Mouse (Mus musculus): ENCODE data around the gene Sorl1. TPM values are rescaled to one million over a fixed set of nuclear protein-coding genes. Genes with fewer than 3 reads are reported as not detected.

Gene Sorl1
- polyA plus RNA-seq, 2 experiments, result 7.9 to 8.2 TPM

- Histone ChIP-seq H3K36me3 (ENCODE audit: control insufficient read depth, insufficient read depth, low read length) (no peaks in the 10 kb centered on the region), H3K27ac (replicated peaks; ENCODE audit: low read depth, low read length) (no peak overlapping the region), H3K27me3 (ENCODE audit: control insufficient read depth, insufficient read depth, low read length) (no peaks in the 10 kb centered on the region), H3K4me2 (replicated peaks; ENCODE audit: low read depth, low read length, severe bottlenecking) (no peak overlapping the region), H3K9me3 (ENCODE audit: control insufficient read depth, low read length) (no peaks in the 10 kb centered on the region), H3K9ac (ENCODE audit: low read depth, low read length, severe bottlenecking) (no peak overlapping the region), H3K4me3 (replicated peaks; ENCODE audit: low read length) (no peak overlapping the region), H3K4me1 (ENCODE audit: control insufficient read depth, insufficient read depth, low read length) (peaks cover 8% of the 10 kb centered on the region)
- no peak for ATAC-seq (ENCODE audit: low FRiP score, low read depth)
- no peak for TF ChIP-seq POLR2A (IDR thresholded peaks at IDR 0.05; ENCODE audit: borderline replicate concordance, extremely low read depth, insufficient read depth, insufficient read length)
- DNase-seq (ENCODE audit: low spot score), result no peak
- WGBS, result 57% methylated on average over 12 of the region's 12 CpGs
Measured at GRCm38 (mm10) chr9:42035213-42035765, 88.8 kb downstream of the Sorl1 start.

DNA sequence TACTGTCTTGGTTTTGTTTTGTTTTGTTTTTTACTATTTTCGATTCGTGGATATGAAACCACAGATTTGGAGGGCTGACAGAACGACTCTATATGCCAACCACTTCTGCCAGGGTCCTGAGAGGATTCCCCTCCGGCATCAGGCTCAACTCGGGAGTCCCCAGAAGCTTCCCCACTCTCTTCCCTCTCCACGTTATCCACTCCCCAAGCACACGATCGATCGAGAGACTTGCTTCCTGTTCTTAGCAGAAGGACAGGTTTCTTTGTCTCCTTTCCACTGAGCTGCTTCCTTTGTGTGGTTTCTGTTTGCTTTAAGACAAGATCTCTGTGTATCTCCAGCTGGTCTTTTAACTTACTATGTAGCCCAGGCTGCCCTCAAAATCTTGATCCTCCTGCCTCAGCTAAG is 90.0 kb downstream of the Sorl1 start:
- Histone ChIP-seq H3K4me2 (replicated peaks; ENCODE audit: low read depth, low read length, severe bottlenecking) (no peak overlapping the region), H3K4me3 (replicated peaks; ENCODE audit: low read length) (no peak overlapping the region), H3K9me3 (ENCODE audit: control insufficient read depth, low read length) (no peaks in the 10 kb centered on the region), H3K27ac (replicated peaks; ENCODE audit: low read depth, low read length) (no peak overlapping the region), H3K36me3 (ENCODE audit: control insufficient read depth, insufficient read depth, low read length) (no peaks in the 10 kb centered on the region), H3K9ac (ENCODE audit: low read depth, low read length, severe bottlenecking) (no peak overlapping the region), H3K4me1 (ENCODE audit: control insufficient read depth, insufficient read depth, low read length) (peaks cover 6% of the 10 kb centered on the region), H3K27me3 (ENCODE audit: control insufficient read depth, insufficient read depth, low read length) (no peaks in the 10 kb centered on the region)
- WGBS, result 81% methylated on average over 9 of the region's 9 CpGs
- DNase-seq (ENCODE audit: low spot score), result no peak
- ATAC-seq (ENCODE audit: low FRiP score, low read depth), result no peak
- TF ChIP-seq POLR2A (IDR thresholded peaks at IDR 0.05; ENCODE audit: borderline replicate concordance, extremely low read depth, insufficient read depth, insufficient read length), result no peak

DNA sequence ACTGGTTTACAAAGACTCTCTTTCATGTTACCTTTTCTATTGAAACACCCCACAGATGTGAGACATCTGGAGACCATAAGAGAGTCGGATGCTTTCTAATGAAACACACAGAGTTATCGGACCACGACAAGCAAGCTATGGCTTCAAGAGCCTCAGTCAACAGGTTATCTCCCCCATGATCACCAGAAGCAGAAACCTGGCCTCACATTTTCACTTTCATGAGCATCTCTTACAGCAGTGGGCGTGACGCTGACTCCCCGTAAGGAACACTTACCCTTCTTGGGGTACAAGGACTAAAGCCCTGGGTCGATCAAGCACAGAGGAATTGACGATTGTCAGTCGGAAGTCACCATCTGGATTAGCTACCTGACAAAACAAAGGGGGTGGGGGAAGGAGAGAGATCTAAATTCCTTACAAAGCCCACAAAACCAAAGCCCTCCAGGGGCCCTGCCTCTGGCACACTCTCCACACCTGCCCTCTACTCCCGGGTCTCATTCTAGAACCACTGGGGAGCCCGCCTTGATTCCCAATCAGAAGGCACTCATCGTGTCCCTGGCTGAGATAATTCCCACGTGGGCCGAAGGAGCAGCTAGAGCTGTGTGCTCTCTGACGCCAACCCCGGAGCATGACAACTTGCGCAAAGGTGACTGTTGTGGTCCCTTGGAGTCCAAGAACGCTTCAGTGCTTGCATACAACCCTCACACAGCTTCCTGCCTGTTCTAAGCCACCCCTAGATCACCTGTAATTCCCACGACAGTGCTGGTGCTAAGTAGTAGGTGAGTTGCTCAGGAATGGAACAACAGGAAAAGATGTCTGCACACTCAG is 90.6 kb downstream of the Sorl1 start:
- Histone ChIP-seq H3K27ac (replicated peaks; ENCODE audit: low read depth, low read length) (no peak overlapping the region), H3K4me2 (replicated peaks; ENCODE audit: low read depth, low read length, severe bottlenecking) (no peak overlapping the region), H3K27me3 (ENCODE audit: control insufficient read depth, insufficient read depth, low read length) (no peaks in the 10 kb centered on the region), H3K9me3 (ENCODE audit: control insufficient read depth, low read length) (no peaks in the 10 kb centered on the region), H3K4me1 (ENCODE audit: control insufficient read depth, insufficient read depth, low read length) (no peaks in the 10 kb centered on the region; the same call in 1 of the 2 replicates), H3K36me3 (ENCODE audit: control insufficient read depth, insufficient read depth, low read length) (no peaks in the 10 kb centered on the region), H3K4me3 (replicated peaks; ENCODE audit: low read length) (no peak overlapping the region), H3K9ac (ENCODE audit: low read depth, low read length, severe bottlenecking) (no peak overlapping the region)
- ATAC-seq (ENCODE audit: low FRiP score, low read depth) (no peak), DNase-seq (ENCODE audit: low spot score) (no peak)
- WGBS, result 62% methylated on average over 19 of the region's 19 CpGs
- TF ChIP-seq POLR2A (IDR thresholded peaks at IDR 0.05; ENCODE audit: borderline replicate concordance, extremely low read depth, insufficient read depth, insufficient read length), result no peak

DNA sequence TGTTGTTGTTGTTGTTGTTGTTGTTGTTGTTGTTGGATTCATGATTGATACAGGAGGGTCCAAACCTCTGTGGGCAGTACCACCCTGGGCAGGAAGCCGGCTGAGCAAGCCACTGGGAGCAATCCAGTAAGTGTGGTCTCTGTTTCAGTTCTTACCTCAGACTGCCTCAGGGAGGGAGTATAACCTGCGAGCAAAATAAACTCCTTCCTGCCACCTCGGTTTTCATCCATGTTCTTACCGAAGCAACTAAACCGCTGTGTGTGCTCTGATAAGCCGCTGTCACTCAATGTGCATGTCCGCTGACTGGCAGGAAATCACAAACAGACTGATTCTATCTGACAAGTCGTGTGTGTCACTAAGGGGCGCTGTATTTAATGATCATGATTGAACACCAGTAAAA is 91.7 kb downstream of the Sorl1 start:
- Histone ChIP-seq H3K27ac (replicated peaks; ENCODE audit: low read depth, low read length) (no peak overlapping the region), H3K4me3 (replicated peaks; ENCODE audit: low read length) (no peak overlapping the region), H3K9ac (ENCODE audit: low read depth, low read length, severe bottlenecking) (no peak overlapping the region), H3K36me3 (ENCODE audit: control insufficient read depth, insufficient read depth, low read length) (no peaks in the 10 kb centered on the region), H3K27me3 (ENCODE audit: control insufficient read depth, insufficient read depth, low read length) (no peaks in the 10 kb centered on the region), H3K4me1 (ENCODE audit: control insufficient read depth, insufficient read depth, low read length) (no peaks in the 10 kb centered on the region), H3K9me3 (ENCODE audit: control insufficient read depth, low read length) (no peaks in the 10 kb centered on the region), H3K4me2 (replicated peaks; ENCODE audit: low read depth, low read length, severe bottlenecking) (no peak overlapping the region)
- WGBS, result 61% methylated on average over 9 of the region's 9 CpGs
- DNase-seq (ENCODE audit: low spot score), result no peak
- TF ChIP-seq POLR2A (IDR thresholded peaks at IDR 0.05; ENCODE audit: borderline replicate concordance, extremely low read depth, insufficient read depth, insufficient read length), result no peak
- no peak for ATAC-seq (ENCODE audit: low FRiP score, low read depth)

DNA sequence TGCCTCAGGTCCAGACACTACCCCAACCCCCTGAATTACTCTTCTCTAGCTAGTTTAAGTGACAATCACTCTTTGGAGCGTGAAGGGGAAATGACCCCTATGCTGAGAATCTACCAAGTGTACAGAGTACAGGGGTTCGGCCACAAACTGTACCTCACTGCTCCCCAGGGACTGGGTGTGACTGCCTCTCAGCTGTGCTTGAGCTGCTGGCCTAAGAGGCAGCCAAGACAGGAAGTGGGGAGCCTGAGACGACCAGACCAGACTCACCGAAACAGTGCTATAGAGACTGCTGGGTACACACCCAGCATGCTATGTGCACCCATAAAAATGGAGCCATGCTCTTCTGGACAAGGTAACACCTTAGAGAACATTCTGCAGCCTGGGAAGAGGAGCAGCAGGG is 95.3 kb downstream of the Sorl1 start:
- Histone ChIP-seq H3K4me3 (replicated peaks; ENCODE audit: low read length) (no peak overlapping the region), H3K4me1 (ENCODE audit: control insufficient read depth, insufficient read depth, low read length) (peaks cover under 1% of the 10 kb centered on the region; the same call in 1 of the 2 replicates), H3K9ac (ENCODE audit: low read depth, low read length, severe bottlenecking) (no peak overlapping the region), H3K9me3 (ENCODE audit: control insufficient read depth, low read length) (no peaks in the 10 kb centered on the region), H3K4me2 (replicated peaks; ENCODE audit: low read depth, low read length, severe bottlenecking) (no peak overlapping the region), H3K27ac (replicated peaks; ENCODE audit: low read depth, low read length) (no peak overlapping the region), H3K27me3 (ENCODE audit: control insufficient read depth, insufficient read depth, low read length) (no peaks in the 10 kb centered on the region), H3K36me3 (ENCODE audit: control insufficient read depth, insufficient read depth, low read length) (no peaks in the 10 kb centered on the region)
- DNase-seq (ENCODE audit: low spot score) (no peak), ATAC-seq (ENCODE audit: low FRiP score, low read depth) (no peak)
- no peak for TF ChIP-seq POLR2A (IDR thresholded peaks at IDR 0.05; ENCODE audit: borderline replicate concordance, extremely low read depth, insufficient read depth, insufficient read length)
- 62% methylated on average over 4 of the region's 4 CpGs for WGBS
